In genomic region chr11:101695906-101696661, GRCm38 (mm10) we compare ENCODE assay signal across 8 mouse cellular contexts. TPM values are rescaled to one million over a fixed set of nuclear protein-coding genes. Genes with fewer than 3 reads are reported as not detected.
DNase-seq lines count a peak whose midpoint lies in the region; ATAC-seq and TF ChIP-seq lines count a peak whose summit lies in the region.
"Had no signal": no experiment of that assay in that cellular context is flagged by ENCODE, and none has a peak within 500 bp of the region (broad histone marks: within the 10 kb centered on the region; RNA-seq: fewer than 3 reads in every experiment).

No protein-coding gene starts in this region.

- peak; percentile 85 for ATAC-seq in forebrain, embryonic 11.5 days (replicated peaks; ENCODE audit: low FRiP score)
- ATAC-seq in kidney, embryonic 15.5 days (replicated peaks; ENCODE audit: low FRiP score): peak; percentile 70; the same call in 1 of the 2 replicates

- peak overlapping the region; percentile 94 for H3K27ac ChIP-seq in forebrain, embryonic 11.5 days (ENCODE audit: low read depth, low read length)
- H3K27ac ChIP-seq in kidney, embryonic 15.5 days: peak overlapping the region; percentile 74
- H3K27ac ChIP-seq: macrophage had no signal

- DNase-seq in ovary, postnatal 36 days (ENCODE audit: low spot score): peak; percentile 15
- DNase-seq in ovary, postnatal 10 days (ENCODE audit: low spot score): no peak
- DNase-seq in forebrain, embryonic 11.5 days (ENCODE audit: low spot score): peak; percentile 79
- peak; percentile 47 for DNase-seq in lung, adult 2 months
- DNase-seq in retina, embryonic 14.5 days (ENCODE audit: low spot score): peak; percentile 51
- DNase-seq in T-cell, adult 2 months (ENCODE audit: low spot score): no peak

- TF ChIP-seq CTCF in lung, adult 2 months (IDR thresholded peaks at IDR 0.05; ENCODE audit: insufficient read depth, low read length): no peak

- whole genome bisulfite sequencing in forebrain, embryonic 11.5 days: 4% methylated on average over 20 of the region's 20 CpGs
- WGBS in kidney, embryonic 15.5 days: 2% methylated on average over 20 of the region's 20 CpGs
- 9% methylated on average over 20 of the region's 20 CpGs for WGBS in lung, adult 2 months

- H3K36me3 ChIP-seq in forebrain, embryonic 11.5 days (ENCODE audit: control insufficient read depth, insufficient read depth, low read length): no peaks in the 10 kb centered on the region
- H3K36me3 ChIP-seq in kidney, embryonic 15.5 days: no peaks in the 10 kb centered on the region

- H3K4me2 ChIP-seq in forebrain, embryonic 11.5 days (ENCODE audit: low read depth, low read length, severe bottlenecking): peak overlapping the region; percentile 48
- peak overlapping the region; percentile 55 for H3K4me2 ChIP-seq in kidney, embryonic 15.5 days

- H3K9me3 ChIP-seq in forebrain, embryonic 11.5 days (ENCODE audit: control insufficient read depth, low read length): no peaks in the 10 kb centered on the region
- H3K9me3 ChIP-seq in kidney, embryonic 15.5 days (replicated peaks): no peaks in the 10 kb centered on the region

- TF ChIP-seq POLR2A in lung, adult 2 months (IDR thresholded peaks at IDR 0.05; ENCODE audit: borderline replicate concordance, extremely low read depth, low read depth, low read length): no peak; the same call in 1 of the 2 replicates

- H3K9ac ChIP-seq in forebrain, embryonic 11.5 days (ENCODE audit: low read length): peak overlapping the region; percentile 64
- H3K9ac ChIP-seq in kidney, embryonic 15.5 days: peak overlapping the region; percentile 27; the same call in 1 of the 2 replicates

- H3K4me1 ChIP-seq in forebrain, embryonic 11.5 days (replicated peaks; ENCODE audit: control insufficient read depth, insufficient read depth, low read length): peaks cover 12% of the 10 kb centered on the region
- H3K4me1 ChIP-seq in kidney, embryonic 15.5 days: peaks cover 35% of the 10 kb centered on the region
- H3K4me1 ChIP-seq in lung, adult 2 months (ENCODE audit: control insufficient read depth, insufficient read depth, low read length): peaks cover 15% of the 10 kb centered on the region

- H3K4me3 ChIP-seq in forebrain, embryonic 11.5 days (ENCODE audit: low read depth, low read length): peak overlapping the region; percentile 14; the same call in 1 of the 2 replicates
- H3K4me3 ChIP-seq in kidney, embryonic 15.5 days (replicated peaks): peak overlapping the region; percentile 28
- H3K4me3 ChIP-seq in lung, adult 2 months (replicated peaks; ENCODE audit: extremely low read depth, low read depth, low read length): peak overlapping the region; percentile 63

- no peaks in the 10 kb centered on the region for H3K27me3 ChIP-seq in forebrain, embryonic 11.5 days (ENCODE audit: control insufficient read depth, insufficient read depth, low read length)
- no peaks in the 10 kb centered on the region for H3K27me3 ChIP-seq in kidney, embryonic 15.5 days

RNA-seq across cellular contexts. Expression of gene Arl4d, which starts 30.7 kb away (rescaled TPM):
- polyA plus RNA-seq in forebrain, embryonic 11.5 days (2014; fragmentation: Nextera tagmentation; extraction: Ambion mirVana): 8.0 and 10.6 TPM in 2 replicates
- 3.9 and 4.1 TPM in 2 replicates for polyA plus RNA-seq in kidney, embryonic 15.5 days (2015; fragmentation: Nextera tagmentation; extraction: Ambion mirVana)
- 40.1 and 67.8 TPM in 2 replicates for polyA plus RNA-seq in lung, adult 2 months (2012; rRNA removed)

RNA-seq across cellular contexts. Expression of gene Dhx8, which starts 36.6 kb away (rescaled TPM):
- polyA plus RNA-seq in forebrain, embryonic 11.5 days (2014; fragmentation: Nextera tagmentation; extraction: Ambion mirVana): 43.6 and 46.4 TPM in 2 replicates
- polyA plus RNA-seq in kidney, embryonic 15.5 days (2015; fragmentation: Nextera tagmentation; extraction: Ambion mirVana): 32.3 and 36.1 TPM in 2 replicates
- polyA plus RNA-seq in lung, adult 2 months (2012; rRNA removed): 9.8 and 13.1 TPM in 2 replicates

Comparison
In these comparisons a context has a peak if more than half of its experiments do, and no peak if none do; other contexts are left out.
1. DNase-seq: peak in ovary, postnatal 36 days (single experiment), forebrain, embryonic 11.5 days (single experiment), lung, adult 2 months (single experiment) and retina, embryonic 14.5 days (single experiment); none in ovary, postnatal 10 days (single experiment) and T-cell, adult 2 months (single experiment).
2. Peak in every context shown above with its lines, with median percentiles within 50 percentile points of each other: H3K4me3 ChIP-seq.